Mouse (Mus musculus) liver, adult 2 months (tissue): Measurements from ENCODE around the gene Dyrk1a.

Experiments used
- CTCF ChIP-seq: fragments of 200-500 bp; IDR thresholded peaks from 2 replicates; pipeline ENCODE4 v1.5.1; 2011; ENCODE audit warnings: low read depth, low read length, control low read depth
- POLR2A ChIP-seq: fragments of 200-500 bp; IDR thresholded peaks from 2 replicates; pipeline ENCODE4 v1.6.1; 2011; ENCODE audit warnings: low read length, control low read depth; ENCODE audit not compliant: insufficient read depth; ENCODE audit errors: extremely low read depth

- no peak for TF ChIP-seq CTCF
- TF ChIP-seq POLR2A: no peak
Observed at GRCm38 (mm10) chr16:94566834-94567585, 2.8 kb upstream of the Dyrk1a start.
